Mouse (Mus musculus): ENCODE data around the gene Popdc2.

Popdc2 gene

DNA sequence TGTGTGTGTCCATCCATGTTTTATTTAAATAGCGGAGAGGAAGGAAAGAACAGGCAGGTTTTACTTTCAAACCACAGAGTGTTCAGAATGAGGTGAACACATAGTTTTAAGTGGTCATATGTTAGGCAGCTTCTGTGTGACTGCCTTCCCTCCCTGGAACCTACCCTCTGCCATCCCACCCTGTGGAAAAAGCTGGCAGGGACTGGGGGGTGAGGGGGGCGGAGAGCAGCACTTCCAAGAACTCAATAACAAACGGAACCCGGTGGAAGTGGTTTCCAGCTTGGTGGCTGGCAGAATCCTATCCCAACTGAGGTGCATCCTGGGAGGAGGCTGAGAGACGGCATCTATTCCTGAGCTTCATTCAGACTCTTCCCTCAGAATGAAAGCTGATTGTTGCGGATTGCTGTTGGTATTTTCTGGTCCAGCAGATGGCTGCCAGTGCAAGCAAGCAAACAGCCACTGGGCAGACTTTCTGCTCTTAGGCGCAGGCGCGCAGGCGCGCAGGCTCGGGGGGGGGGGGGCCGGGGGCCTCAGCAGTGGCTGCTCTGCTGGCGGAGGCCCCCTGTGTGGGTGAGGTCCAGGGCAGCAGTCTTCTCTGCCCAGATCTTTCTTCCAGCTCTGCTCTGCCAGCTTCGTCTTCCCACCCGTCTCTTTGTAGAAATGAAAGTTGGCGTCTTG lies 14.3 kb downstream of the Popdc2 start:
- DNase-seq (ENCODE audit: low spot score in 2 of 2): peak; percentile 68 to 77

DNA sequence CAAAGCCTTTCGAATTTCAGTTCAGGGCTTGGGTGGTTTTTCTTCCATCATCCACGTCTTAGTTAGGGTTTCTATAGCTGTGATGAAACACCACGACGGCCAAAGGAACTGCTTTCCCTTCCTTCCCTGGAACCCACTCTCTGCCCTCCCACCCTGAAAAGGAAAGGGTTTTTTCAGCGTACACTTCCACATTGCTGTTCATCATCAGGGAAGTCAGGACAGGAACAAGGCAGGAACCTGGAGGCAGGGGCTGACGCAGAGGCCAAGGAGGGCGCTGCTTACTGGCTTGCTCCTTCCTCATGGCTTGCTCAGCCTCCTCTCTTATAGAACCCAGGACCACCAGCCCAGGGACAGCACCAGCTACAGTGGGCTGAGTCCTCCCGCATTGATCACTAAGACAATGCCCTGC lies 14.8 kb downstream of the Popdc2 start:
- no peak for DNase-seq (ENCODE audit: low spot score in 2 of 2)

DNA sequence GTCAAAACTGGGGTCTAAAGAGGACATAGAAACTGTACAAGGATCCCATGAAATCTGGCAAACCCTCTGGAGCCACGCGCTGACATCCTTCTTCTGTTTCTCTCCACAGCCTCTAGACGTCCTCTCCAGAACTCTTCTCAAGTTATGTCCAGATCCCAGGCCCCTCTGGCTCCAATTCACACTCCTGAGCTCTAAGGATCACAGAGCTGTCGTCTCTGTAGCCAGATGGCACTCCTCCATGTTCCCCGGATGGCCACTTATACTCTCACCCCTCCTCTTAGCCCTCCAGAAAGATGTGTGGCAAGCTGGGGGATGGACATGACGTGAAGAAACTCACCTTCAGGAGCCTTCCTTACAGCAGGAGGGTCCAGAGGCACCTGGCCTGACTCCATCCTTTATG lies 15.5 kb downstream of the Popdc2 start:
- no peak for DNase-seq (ENCODE audit: low spot score in 2 of 2)

DNA sequence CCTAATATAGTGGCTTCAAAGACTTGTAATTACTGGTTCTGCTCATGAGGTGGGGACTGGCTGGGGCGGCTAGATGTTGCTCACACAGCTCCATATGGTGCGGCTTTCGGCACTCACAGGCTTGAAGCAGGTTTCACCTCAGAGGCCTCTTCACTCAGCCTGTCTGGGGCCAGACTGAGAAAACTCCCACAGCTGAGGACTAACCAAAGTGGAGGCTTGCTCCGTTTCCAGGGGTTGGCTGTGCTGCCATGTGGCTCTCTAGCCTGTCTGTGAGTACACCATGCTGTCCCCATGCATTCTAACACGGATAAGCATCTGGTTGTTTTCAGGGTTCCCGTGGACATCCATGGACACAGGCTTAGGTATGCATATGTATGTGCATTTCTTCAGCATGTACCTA lies 16.6 kb downstream of the Popdc2 start:
- DNase-seq (ENCODE audit: low spot score in 2 of 2): no peak

DNA sequence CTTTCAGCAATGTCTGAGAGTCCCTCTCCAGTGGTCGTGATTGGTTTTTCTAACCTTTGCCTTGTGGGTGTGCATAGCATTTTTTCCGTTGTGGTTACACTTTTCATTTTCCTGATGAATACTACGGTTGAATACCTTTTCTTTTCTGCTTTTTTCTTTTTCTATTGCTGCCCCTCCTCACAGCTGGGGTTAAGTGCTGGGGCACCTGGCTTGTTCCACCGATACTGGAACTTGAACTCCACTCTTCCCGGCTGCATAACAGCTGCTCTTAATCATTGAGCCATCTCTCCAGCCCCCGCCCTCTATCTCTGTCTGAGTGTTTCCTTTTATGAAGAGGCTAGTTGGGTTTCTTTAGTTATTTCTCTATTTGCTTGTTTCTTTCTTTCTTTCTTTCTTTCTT lies 17.1 kb downstream of the Popdc2 start:
- no peak for DNase-seq (ENCODE audit: low spot score in 2 of 2)

DNA sequence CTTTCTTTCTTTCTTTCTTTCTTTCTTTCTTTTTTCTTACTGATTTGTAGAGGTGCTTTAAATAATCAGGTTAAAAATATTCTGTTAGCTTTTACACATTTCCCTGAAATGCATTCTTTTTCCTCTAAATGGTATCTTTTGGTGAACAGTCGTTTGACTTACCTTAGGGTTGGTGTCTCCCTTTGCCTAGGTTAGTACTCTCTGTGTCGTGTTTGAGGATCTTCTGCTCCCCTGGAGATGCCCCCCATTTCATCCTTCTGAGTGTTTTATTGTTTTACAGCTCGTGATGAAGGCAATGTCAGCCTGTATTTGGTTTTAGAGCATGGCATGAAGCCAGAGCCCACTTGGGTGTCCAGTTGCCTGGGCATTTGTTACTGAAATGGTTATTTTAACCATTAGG lies 17.5 kb downstream of the Popdc2 start:
- DNase-seq (ENCODE audit: low spot score in 2 of 2): no peak

DNA sequence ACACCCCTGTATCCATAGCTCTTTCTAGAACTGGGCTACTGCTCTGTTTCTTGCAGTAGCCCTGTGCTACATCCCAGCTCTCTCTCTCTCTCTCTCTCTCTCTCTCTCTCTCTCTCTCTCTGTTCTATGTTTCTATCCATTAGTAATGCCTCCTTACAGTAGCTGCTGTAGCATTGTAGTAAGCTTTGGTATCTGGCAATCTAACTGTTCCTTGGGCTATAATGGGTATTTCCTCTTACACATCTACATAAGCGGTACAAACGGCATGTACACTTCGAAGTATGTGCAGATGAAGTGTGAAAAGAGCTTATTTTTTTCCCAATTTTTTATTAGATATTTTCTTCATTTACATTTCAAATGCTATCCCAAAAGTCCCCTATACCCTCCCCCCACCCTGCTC lies 17.9 kb downstream of the Popdc2 start:
- no peak for DNase-seq (ENCODE audit: low spot score in 2 of 2)

DNA sequence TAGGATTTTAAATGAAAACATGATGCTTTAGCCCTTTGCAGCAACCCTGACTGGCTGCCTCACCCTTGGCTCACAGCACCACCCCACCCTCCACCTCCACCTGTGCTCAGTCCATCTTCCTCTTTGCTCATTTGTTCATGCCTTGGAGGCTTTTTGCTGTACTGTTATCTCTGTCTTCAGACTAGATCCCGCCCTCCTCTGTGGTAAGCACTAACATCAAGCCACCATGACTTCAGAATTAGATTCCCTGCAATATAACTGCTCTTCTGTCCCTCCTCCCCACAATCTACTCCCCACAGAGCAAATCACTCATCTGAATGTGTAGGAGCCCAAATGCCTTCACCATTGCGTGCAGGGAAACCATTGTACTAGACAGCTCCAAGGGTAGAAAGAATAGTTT lies 21.7 kb downstream of the Popdc2 start:
- no peak for DNase-seq (ENCODE audit: low spot score in 2 of 2)

DNA sequence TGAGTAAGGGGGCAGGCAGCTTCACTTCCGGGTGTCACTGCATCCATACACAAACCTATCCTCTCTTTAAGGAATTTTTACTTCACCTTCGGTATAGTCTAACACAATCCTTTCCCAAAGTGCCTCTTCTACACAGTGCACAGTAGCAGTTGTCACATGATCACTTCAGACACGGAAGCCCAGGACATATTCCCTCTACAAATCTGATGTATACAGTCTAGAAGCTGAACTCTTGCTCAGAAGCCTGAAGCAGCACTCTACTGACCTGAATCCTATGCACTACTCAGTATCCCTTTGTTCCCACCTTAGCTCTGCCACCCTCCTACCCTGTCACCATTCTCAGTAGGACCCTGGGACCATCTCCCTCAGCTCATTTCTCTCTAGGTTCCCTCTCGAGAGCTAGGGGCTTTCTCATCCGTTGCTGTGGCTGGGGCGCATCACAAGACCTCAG lies 23.2 kb downstream of the Popdc2 start:
- no peak for DNase-seq (ENCODE audit: low spot score in 2 of 2)

DNA sequence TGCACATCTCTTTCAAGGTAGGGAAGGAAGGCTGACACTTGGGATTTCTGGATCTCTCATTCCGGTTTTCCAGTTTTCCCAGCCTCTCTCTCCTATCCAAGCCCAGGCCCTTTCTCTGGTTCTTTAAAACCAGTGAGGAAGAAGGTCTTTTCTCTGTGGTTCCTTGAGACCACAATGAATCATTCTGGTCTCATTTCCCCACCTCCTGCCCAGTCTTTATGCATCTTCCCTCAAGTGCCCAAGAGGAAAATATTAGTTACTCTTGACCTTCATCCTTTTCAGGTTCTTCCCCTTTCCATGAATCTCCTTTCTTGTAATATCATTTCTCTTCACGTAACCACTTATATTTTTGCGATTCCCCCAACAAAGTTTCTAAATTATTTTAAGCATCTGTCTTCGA lies 23.7 kb downstream of the Popdc2 start:
- no peak for DNase-seq (ENCODE audit: low spot score in 2 of 2)

DNA sequence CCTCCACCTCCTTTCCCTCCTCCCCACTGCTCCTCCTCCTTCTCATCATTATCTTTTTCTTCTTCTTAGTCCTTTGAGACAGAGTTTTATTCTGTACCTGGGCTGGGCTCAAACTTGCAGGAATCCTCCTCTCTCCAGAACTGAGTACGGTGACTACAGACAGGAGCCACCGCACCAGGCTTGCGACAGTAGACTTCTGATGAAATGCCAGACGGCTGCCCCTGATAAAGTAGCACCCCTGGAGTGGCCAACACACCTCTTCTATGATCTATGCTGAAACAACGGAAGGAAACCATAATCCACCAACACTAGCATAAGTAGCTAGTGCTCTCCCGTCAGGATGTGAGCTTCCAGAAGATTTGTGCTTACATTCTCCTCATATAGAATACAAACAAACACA lies 25.4 kb downstream of the Popdc2 start:
- no peak for DNase-seq (ENCODE audit: low spot score in 2 of 2)

DNA sequence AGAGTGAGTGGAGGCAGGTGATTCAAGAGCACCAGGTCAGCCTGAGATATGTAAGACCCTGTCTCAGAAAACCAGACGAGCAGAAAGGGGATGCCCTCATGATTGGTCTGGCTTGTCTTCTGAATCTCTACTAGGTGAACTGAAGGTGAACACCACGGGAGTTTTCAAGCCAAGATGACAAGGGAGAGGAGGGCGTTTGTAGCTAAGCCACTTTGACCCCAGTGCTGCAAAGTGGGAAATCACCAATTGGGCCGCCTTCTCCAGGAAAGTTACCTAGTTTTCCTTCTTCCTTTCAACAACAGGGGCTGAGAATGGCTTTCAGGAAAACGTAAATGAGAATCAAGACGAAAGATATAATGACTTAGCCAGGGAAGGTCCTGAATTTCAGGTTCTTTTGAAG lies 26.7 kb downstream of the Popdc2 start:
- no peak for DNase-seq (ENCODE audit: low spot score in 2 of 2)

DNA sequence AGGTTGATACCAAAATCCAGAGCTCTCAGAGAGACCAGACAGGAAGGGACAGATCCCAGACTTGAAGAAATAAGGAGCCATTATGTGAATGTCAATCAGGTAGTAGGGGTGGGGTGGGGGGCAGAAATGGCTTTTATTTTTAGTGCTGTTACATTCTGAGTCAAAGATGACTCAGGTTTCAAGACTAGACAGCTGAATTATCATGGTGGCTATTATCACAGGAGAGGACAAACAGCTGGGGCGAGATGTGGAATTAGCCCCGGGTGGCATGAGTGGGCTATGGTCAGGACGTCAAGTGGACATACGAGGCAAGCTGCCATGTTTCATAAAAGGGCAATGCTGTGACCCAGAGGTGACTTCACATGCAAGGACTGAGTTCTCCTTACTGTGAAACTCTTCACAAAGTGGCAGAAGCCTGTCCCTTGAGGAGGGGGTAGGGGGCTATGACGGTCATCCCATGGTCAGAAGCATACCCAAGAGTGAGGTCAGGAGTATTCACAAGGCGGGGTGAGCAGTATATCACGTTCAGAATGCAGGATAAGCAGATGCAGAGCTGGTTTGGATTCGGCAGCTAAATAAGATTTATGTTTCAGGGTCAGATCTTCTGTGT lies 27.4 kb downstream of the Popdc2 start:
- no peak for DNase-seq (ENCODE audit: low spot score in 2 of 2)

DNA sequence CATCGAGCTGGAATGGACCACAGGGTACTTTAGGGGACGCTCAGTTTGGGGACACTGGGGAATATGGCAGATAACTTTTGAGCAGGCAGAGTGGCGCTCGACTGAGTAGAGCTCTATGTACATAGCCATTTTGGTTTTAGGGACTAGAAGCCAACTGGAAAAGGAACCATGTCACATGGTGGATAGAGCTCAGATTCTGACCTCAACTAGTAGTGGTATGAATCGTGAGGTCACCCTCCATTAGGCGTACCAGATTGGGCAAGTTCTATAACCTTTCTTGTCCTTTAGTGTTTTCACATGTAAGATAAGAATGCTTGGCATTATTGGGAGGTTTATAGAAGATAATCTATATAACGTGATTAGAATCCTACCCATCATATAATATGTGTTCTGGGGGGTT lies 28.3 kb downstream of the Popdc2 start:
- no peak for DNase-seq (ENCODE audit: low spot score in 2 of 2)

DNA sequence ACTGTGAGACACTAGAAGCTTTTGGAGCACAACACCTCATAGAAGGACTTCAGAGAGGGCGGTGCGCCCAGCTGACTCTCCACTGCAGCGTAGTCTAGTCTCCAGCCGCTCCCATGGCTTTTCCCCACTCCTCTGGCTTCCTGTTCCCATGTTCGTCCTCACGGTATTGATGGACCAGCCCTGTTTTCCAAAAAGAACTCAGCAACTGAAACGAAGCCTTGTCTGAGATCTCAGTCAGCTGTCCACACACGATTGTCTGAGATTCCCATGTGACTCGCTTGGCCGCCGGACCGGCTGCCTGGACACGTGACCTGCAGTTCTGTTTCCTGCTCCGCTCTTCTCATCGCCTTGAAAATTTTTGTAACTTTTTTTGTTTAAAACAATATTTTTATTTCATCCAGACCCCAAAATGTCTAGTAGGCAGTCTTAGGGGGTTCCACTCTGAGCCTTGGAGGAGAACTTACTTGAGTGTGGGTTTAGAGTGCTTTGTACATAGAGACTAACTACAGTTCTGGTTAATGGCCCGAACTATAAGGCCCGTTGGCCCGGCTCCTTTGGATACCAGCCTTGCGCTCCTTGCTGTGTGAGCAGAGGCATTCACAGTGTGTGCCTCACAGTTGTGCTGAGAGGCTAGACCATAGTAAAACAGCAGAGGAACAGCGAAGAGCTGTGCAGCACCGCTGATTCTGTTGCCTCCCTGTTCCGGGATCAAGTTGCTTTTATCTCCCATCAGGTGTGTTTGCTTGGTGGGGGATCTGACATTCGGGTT lies 30.3 kb downstream of the Popdc2 start:
- DNase-seq (ENCODE audit: low spot score in 2 of 2): no peak

DNA sequence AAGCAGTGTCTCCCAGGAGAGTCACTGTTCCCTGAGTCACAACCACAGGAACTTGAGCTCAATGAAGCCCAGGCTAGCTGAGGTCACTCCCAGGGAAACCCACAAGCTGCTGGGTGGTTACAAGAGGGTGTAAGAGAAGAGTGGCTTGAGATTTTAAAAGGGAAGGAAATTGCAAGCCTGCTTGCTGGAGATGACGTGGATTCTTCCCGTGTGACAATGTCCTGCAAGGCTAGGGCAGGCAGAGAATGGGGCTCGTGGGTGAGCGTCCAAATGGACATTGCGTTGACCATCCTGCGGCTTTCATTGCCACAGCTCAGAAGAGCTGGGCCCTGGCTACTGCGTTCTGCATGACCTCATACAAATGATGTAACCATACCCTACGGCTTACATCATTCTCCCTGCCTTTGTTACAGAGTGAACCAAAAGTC lies 32.2 kb downstream of the Popdc2 start:
- DNase-seq (ENCODE audit: low spot score in 2 of 2): no peak

DNA sequence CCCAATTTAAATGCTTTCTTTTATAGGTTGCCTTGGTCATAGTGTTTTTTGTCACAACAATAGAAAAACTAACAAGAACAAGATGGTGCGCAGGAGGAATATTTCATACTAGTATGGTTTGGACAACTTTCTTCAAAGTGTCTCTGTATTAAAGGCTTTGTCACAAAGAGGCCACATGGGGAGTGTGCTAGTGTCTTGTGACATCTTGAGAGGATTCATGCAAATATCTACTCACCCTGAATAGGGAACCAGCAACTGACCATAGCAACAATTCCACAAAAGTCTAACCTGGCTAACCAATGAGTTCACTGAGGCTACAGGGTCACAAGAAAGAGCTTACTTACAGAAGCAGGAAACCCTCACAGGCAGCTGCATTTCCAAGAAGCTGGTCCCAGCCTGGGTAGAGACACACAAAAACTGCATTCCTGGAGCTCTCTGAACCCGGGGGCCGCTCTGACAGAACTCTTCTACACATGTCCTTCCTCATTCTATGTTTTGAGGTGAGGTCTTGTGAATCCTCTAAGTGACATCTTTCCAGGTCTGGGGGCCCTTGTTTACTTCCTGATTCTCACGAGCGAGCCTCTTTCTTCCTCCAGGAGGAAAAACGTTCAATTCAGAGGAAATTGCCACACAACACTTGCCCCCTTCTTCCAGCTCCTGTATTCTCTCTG lies 33.2 kb downstream of the Popdc2 start:
- DNase-seq (ENCODE audit: low spot score in 2 of 2): no peak

DNA sequence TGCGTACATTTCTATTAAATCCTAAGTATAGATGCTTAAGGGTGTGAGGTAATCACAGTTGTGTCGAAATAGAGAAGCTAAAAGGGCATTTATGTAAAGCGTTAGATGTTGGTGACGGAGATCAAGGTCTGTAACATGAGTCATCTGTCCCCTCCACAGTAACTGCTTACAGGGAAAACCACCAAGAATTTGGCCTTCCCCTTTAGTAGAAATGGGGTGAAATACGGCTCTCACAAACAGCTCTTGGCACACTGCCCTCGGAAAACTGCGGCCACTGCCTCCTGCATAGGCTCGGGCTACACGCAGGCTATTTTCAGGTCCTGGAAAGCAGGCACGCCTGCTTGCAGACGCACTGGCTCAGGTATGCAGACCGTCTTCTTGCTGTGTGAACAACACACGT lies 34.1 kb downstream of the Popdc2 start:
- peak in 1 of 2 experiments; percentile 60 for DNase-seq (ENCODE audit: low spot score in 2 of 2)

DNA sequence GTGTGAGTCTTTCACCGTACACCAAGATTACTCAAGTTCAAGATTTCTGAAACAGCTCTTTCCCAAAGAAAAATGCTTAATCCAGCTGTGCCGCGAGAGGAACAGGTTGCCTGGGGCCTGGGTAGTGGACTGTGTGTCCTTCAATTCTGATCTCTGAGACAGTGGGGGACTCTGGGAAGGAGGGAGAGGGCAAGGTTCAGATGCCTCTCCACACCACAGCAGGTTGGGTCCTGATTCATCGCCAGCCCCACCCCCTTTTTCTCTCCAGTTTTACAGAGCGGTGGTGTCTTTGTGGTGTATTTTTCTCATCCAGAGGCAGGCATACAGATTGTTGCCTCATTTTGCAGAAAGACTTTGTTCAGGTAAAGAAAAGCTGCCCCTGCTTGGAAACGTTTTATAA lies 36.3 kb downstream of the Popdc2 start:
- DNase-seq (ENCODE audit: low spot score in 2 of 2): no peak

DNA sequence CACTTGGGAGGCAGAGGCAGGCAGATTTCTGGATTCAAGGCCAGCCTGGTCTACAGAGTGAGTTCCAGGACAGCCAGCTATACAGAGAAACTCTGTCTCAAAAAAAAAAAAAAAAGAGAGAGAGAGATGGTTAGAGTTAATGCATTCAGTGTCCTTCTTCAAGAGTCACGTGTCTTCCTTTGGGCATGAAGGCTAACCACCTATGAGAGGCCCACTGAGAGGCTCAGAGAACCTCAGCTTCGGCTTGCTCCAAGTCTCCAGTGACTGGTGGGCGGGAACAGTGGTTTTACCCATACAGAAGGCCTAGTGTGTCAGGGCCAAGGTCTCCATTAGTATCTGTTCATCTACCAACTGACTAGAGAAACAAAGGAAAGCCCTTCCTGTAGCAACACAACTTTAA lies 37.1 kb downstream of the Popdc2 start:
- DNase-seq (ENCODE audit: low spot score in 2 of 2): no peak

DNA sequence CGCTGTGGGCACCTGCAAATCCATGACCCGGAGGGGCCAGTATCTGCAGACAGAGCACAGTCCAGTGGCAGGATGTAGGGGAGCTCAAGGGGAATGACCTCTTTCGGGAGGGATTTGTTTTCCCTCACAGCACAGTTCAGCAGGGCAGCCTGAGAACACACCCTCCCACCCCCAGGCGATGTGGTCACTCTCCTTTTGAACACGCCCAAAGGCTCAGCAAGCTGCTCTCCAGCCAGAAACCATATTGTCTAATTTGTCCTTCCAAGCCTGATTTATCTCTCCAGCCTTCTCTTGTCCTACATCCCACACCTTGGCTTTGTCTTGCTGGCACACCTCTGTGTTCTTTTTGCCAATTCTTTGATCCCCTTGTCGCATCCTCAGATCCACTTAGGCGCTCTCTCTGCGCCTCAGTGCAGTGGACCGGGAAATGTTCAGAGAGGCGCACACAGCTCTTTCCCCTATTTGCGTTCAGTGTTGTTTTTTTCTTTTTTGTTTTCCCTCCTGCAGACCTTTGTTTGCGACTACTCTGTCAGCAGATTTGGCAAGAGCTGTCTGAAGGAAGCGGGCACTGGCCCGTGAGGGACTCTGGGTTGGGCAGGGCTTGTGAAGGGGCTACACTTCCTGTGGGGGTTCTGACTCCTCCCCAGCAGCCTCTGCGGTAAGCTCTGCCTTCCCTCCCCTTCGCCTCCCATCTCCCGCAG lies 37.7 kb downstream of the Popdc2 start:
- peak; percentile 71 to 77 for DNase-seq (ENCODE audit: low spot score in 2 of 2)
